ENCODE assay signal across 10 mouse cellular contexts in the genomic region with DNA sequence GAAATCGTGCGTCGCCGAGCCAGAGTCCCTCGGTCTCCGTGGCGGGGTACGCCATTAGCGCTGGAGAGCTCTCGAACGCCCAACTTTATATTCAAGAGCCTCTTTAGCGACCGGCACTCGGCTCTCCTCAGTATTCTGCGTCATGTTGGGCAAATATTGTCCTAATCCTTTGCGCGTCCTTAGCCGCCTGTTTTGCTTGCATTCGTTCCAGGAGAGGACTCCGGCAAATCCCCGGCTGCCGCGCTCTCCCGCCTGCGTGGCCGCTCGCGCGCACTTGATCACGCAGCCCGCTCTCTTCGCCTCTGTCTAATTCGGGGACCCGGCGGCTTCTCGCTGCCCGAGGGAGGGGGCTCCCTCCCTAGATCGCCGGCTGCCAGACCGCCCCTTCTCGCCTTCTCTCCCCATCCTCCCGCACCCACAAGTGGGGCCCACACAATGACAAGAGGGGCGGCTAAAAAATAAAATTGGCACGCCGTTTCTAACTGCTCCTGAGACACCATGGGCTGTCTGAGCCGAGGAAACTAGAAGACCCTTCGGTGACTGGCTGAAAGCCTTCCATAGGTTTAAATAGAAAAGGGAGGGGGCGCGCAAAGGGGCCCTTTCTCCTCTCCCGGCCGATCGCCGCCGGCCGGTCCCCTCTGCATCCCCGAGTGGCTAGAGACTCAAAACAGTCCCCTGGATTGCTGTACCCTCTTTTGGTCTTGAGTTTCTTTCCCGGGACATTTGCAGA. TPM values are rescaled to one million over a fixed set of nuclear protein-coding genes. Genes with fewer than 3 reads are reported as not detected.
DNase-seq lines count a peak whose midpoint lies in the region; ATAC-seq lines count a peak whose summit lies in the region.
"Had no signal": no experiment of that assay in that cellular context is flagged by ENCODE, and none has a peak within 500 bp of the region (broad histone marks: within the 10 kb centered on the region; RNA-seq: fewer than 3 reads in every experiment).

No protein-coding gene starts in this region.

- H3K4me3 ChIP-seq in forebrain, embryonic 14.5 days (ENCODE audit: low read depth, low read length), result no peak overlapping the region
- peak overlapping the region; percentile 37 for H3K4me3 ChIP-seq in midbrain, embryonic 16.5 days (ENCODE audit: low read depth, low read length)

- peak overlapping the region; percentile 14; the same call in 1 of the 2 replicates for H3K4me2 ChIP-seq in forebrain, embryonic 14.5 days (ENCODE audit: low read length)
- H3K4me2 ChIP-seq in midbrain, embryonic 16.5 days (ENCODE audit: low read length), result peak overlapping the region; percentile 51

- peaks cover 2% of the 10 kb centered on the region; the same call in 1 of the 2 replicates for H3K4me1 ChIP-seq in forebrain, embryonic 14.5 days (ENCODE audit: control insufficient read depth, insufficient read depth, low read length)
- peaks cover 21% of the 10 kb centered on the region for H3K4me1 ChIP-seq in midbrain, embryonic 16.5 days (ENCODE audit: control insufficient read depth, insufficient read depth, low read length)

- peak; percentile 64 for DNase-seq in ZHBTc4 (ENCODE audit: low read depth, low spot score)
- no peak for DNase-seq in forebrain, embryonic 14.5 days (ENCODE audit: low spot score)
- peak; percentile 42 to 51 for DNase-seq in lung, adult 18-20 months
- no peak for DNase-seq in cerebellum, adult 9-10 months
- no peak for DNase-seq in c-Kit-positive CD71-positive TER-119-positive erythroid progenitor cells, embryonic 14.5 days (ENCODE audit: low spot score)
- no peak for DNase-seq in kidney, postnatal 36 days
- DNase-seq: kidney, adult 11 months; right cerebral cortex, postnatal 4 days; thymus, postnatal 36 days had no signal

- H3K27me3 ChIP-seq in forebrain, embryonic 14.5 days (replicated peaks; ENCODE audit: control insufficient read depth, insufficient read depth, low read length), result peaks cover 98% of the 10 kb centered on the region
- H3K27me3 ChIP-seq in midbrain, embryonic 16.5 days (ENCODE audit: control insufficient read depth, insufficient read depth, low read depth, low read length), result peaks cover 48% of the 10 kb centered on the region

- under 1% methylated on average over 57 of the region's 57 CpGs for WGBS in forebrain, embryonic 14.5 days
- under 1% methylated on average over 57 of the region's 57 CpGs for WGBS in midbrain, embryonic 16.5 days

- H3K9ac ChIP-seq in forebrain, embryonic 14.5 days (ENCODE audit: low read length), result no peak overlapping the region
- H3K9ac ChIP-seq in midbrain, embryonic 16.5 days (ENCODE audit: low read depth, low read length), result peak overlapping the region; percentile 62

- H3K36me3 ChIP-seq in forebrain, embryonic 14.5 days (ENCODE audit: control insufficient read depth, insufficient read depth, low read length), result no peaks in the 10 kb centered on the region
- no peaks in the 10 kb centered on the region for H3K36me3 ChIP-seq in midbrain, embryonic 16.5 days (ENCODE audit: control insufficient read depth, insufficient read depth, low read length)

- ATAC-seq in forebrain, embryonic 14.5 days, result no peak
- no peak for ATAC-seq in midbrain, embryonic 16.5 days

- H3K9me3 ChIP-seq in forebrain, embryonic 14.5 days (replicated peaks; ENCODE audit: control insufficient read depth, low read length), result no peaks in the 10 kb centered on the region
- no peaks in the 10 kb centered on the region for H3K9me3 ChIP-seq in midbrain, embryonic 16.5 days (replicated peaks; ENCODE audit: control insufficient read depth, low read length, poor library complexity, severe bottlenecking)

- H3K27ac ChIP-seq in forebrain, embryonic 14.5 days (ENCODE audit: low read depth, low read length), result no peak overlapping the region
- peak overlapping the region; percentile 76 for H3K27ac ChIP-seq in midbrain, embryonic 16.5 days (ENCODE audit: low read length)

RNA-seq across cellular contexts. Expression of a gene that starts 1.7 kb away (rescaled TPM):
- polyA plus RNA-seq in forebrain, embryonic 14.5 days (2014; fragmentation: Nextera tagmentation; extraction: Ambion mirVana), result 0.05 and 0.06 TPM in 2 replicates
- polyA plus RNA-seq in midbrain, embryonic 16.5 days (2015; fragmentation: Nextera tagmentation; extraction: Ambion mirVana), result 2.3 and 4.4 TPM in 2 replicates

Comparison
In these comparisons a context has a peak if more than half of its experiments do, and no peak if none do; other contexts are left out.
1. DNase-seq: peak in ZHBTc4 (single experiment) and lung, adult 18-20 months (2 of 2); none in forebrain, embryonic 14.5 days (single experiment), cerebellum, adult 9-10 months (single experiment), c-Kit-positive CD71-positive TER-119-positive erythroid progenitor cells, embryonic 14.5 days (single experiment) and kidney, postnatal 36 days (0 of 2).